Mouse (Mus musculus): ENCODE results near the gene Mansc4. TPM values are rescaled to one million over a fixed set of nuclear protein-coding genes. Genes with fewer than 3 reads are reported as not detected.

Gene Mansc4
- polyA plus RNA-seq, 1 experiment, result 0.13 TPM

GRCm38 (mm10) chr6:147091136-147092120 lies 4.6 kb upstream of the Mansc4 start, which contains the start of gene Klhl42:
Gene Klhl42 (plus strand): TSS chr6:147091379.
- TF ChIP-seq CEBPB (IDR thresholded peaks at IDR 0.05; ENCODE audit: low read depth) (no peak), FOSL1 (IDR thresholded peaks at IDR 0.05; ENCODE audit: insufficient read depth, low read length, poor library complexity, severe bottlenecking) (no peak), CTCF (IDR thresholded peaks at IDR 0.05; ENCODE audit: control insufficient read depth, insufficient read depth, insufficient read length) (no peak), MAX (IDR thresholded peaks at IDR 0.05) (no peak), USF1 (IDR thresholded peaks at IDR 0.05; ENCODE audit: low read depth) (no peak), MYOG (IDR thresholded peaks at IDR 0.05; ENCODE audit: control insufficient read depth, extremely low read depth, insufficient read length) (no peak), MYOD1 (IDR thresholded peaks at IDR 0.05; ENCODE audit: control insufficient read depth, insufficient read length, low read depth) (no peak)

GRCm38 (mm10) chr6:147090191-147090590 lies 3.4 kb upstream of the Mansc4 start:
- Histone ChIP-seq H3K27me3 (ENCODE audit: control insufficient read depth, insufficient read depth, insufficient read length) (no peaks in the 10 kb centered on the region), H3K36me3 (ENCODE audit: control insufficient read depth, insufficient read depth) (peaks cover 10% of the 10 kb centered on the region), H3K4me3 (ENCODE audit: insufficient read depth, poor library complexity, severe bottlenecking) (no peak overlapping the region), H3K79me3 (ENCODE audit: low read depth) (peaks cover 29% of the 10 kb centered on the region), H3ac (ENCODE audit: control insufficient read depth, insufficient read length, low read depth) (no peak overlapping the region), H3K79me2 (ENCODE audit: control insufficient read depth, insufficient read depth) (peaks cover 39% of the 10 kb centered on the region)
- TF ChIP-seq MYOG (IDR thresholded peaks at IDR 0.05; ENCODE audit: control insufficient read depth, extremely low read depth, insufficient read length) (no peak), USF1 (IDR thresholded peaks at IDR 0.05; ENCODE audit: low read depth) (no peak), CEBPB (IDR thresholded peaks at IDR 0.05; ENCODE audit: low read depth) (no peak), FOSL1 (IDR thresholded peaks at IDR 0.05; ENCODE audit: insufficient read depth, low read length, poor library complexity, severe bottlenecking) (no peak), MAX (IDR thresholded peaks at IDR 0.05) (no peak), CTCF (IDR thresholded peaks at IDR 0.05; ENCODE audit: control insufficient read depth, insufficient read depth, insufficient read length) (no peak), MYOD1 (IDR thresholded peaks at IDR 0.05; ENCODE audit: control insufficient read depth, insufficient read length, low read depth) (no peak)

More at GRCm38 (mm10) chr6:147091136-147092120, 4.6 kb upstream of the Mansc4 start, which contains the start of gene Klhl42:
- Histone ChIP-seq H3K79me3 (ENCODE audit: low read depth) (peaks cover 40% of the 10 kb centered on the region), H3ac (ENCODE audit: control insufficient read depth, insufficient read length, low read depth) (peak within 1 kb of the TSS; percentile 92), H3K27me3 (ENCODE audit: control insufficient read depth, insufficient read depth, insufficient read length) (no peaks in the 10 kb centered on the region), H3K79me2 (ENCODE audit: control insufficient read depth, insufficient read depth) (peaks cover 51% of the 10 kb centered on the region), H3K4me3 (ENCODE audit: insufficient read depth, poor library complexity, severe bottlenecking) (peak within 1 kb of the TSS; percentile 79), H3K36me3 (ENCODE audit: control insufficient read depth, insufficient read depth) (peaks cover 10% of the 10 kb centered on the region)

GRCm38 (mm10) chr6:147088517-147088916 lies 1.7 kb upstream of the Mansc4 start:
- H3K27me3 ChIP-seq (ENCODE audit: control insufficient read depth, insufficient read depth, insufficient read length), result no peaks in the 10 kb centered on the region
- TF ChIP-seq MYOG (IDR thresholded peaks at IDR 0.05; ENCODE audit: control insufficient read depth, extremely low read depth, insufficient read length), result no peak
- no peak for TF ChIP-seq CTCF (IDR thresholded peaks at IDR 0.05; ENCODE audit: control insufficient read depth, insufficient read depth, insufficient read length)
- no peak for TF ChIP-seq MYOD1 (IDR thresholded peaks at IDR 0.05; ENCODE audit: control insufficient read depth, insufficient read length, low read depth)
- no peak for TF ChIP-seq USF1 (IDR thresholded peaks at IDR 0.05; ENCODE audit: low read depth)
- TF ChIP-seq MAX (IDR thresholded peaks at IDR 0.05), result no peak
- TF ChIP-seq CEBPB (IDR thresholded peaks at IDR 0.05; ENCODE audit: low read depth), result no peak
- TF ChIP-seq FOSL1 (IDR thresholded peaks at IDR 0.05; ENCODE audit: insufficient read depth, low read length, poor library complexity, severe bottlenecking), result no peak
- H3ac ChIP-seq (ENCODE audit: control insufficient read depth, insufficient read length, low read depth), result no peak overlapping the region
- H3K4me3 ChIP-seq (ENCODE audit: insufficient read depth, poor library complexity, severe bottlenecking), result no peak overlapping the region
- H3K79me3 ChIP-seq (ENCODE audit: low read depth), result peaks cover 15% of the 10 kb centered on the region
- no peaks in the 10 kb centered on the region for H3K36me3 ChIP-seq (ENCODE audit: control insufficient read depth, insufficient read depth)
- peaks cover 23% of the 10 kb centered on the region for H3K79me2 ChIP-seq (ENCODE audit: control insufficient read depth, insufficient read depth)

GRCm38 (mm10) chr6:147087736-147088135 lies 904 bp upstream of the Mansc4 start:
- Histone ChIP-seq H3K79me3 (ENCODE audit: low read depth) (peaks cover 9% of the 10 kb centered on the region), H3ac (ENCODE audit: control insufficient read depth, insufficient read length, low read depth) (no peak overlapping the region), H3K36me3 (ENCODE audit: control insufficient read depth, insufficient read depth) (no peaks in the 10 kb centered on the region), H3K27me3 (ENCODE audit: control insufficient read depth, insufficient read depth, insufficient read length) (no peaks in the 10 kb centered on the region), H3K4me3 (ENCODE audit: insufficient read depth, poor library complexity, severe bottlenecking) (no peak overlapping the region), H3K79me2 (ENCODE audit: control insufficient read depth, insufficient read depth) (peaks cover 15% of the 10 kb centered on the region)
- TF ChIP-seq MAX (IDR thresholded peaks at IDR 0.05) (no peak), CTCF (IDR thresholded peaks at IDR 0.05; ENCODE audit: control insufficient read depth, insufficient read depth, insufficient read length) (no peak), MYOG (IDR thresholded peaks at IDR 0.05; ENCODE audit: control insufficient read depth, extremely low read depth, insufficient read length) (no peak), CEBPB (IDR thresholded peaks at IDR 0.05; ENCODE audit: low read depth) (no peak), MYOD1 (IDR thresholded peaks at IDR 0.05; ENCODE audit: control insufficient read depth, insufficient read length, low read depth) (no peak), FOSL1 (IDR thresholded peaks at IDR 0.05; ENCODE audit: insufficient read depth, low read length, poor library complexity, severe bottlenecking) (no peak), USF1 (IDR thresholded peaks at IDR 0.05; ENCODE audit: low read depth) (no peak)

- Histone ChIP-seq H3ac (ENCODE audit: control insufficient read depth, insufficient read length, low read depth) (no peak overlapping the region), H3K79me2 (ENCODE audit: control insufficient read depth, insufficient read depth) (no peaks in the 10 kb centered on the region), H3K79me3 (ENCODE audit: low read depth) (no peaks in the 10 kb centered on the region), H3K36me3 (ENCODE audit: control insufficient read depth, insufficient read depth) (no peaks in the 10 kb centered on the region), H3K4me3 (ENCODE audit: insufficient read depth, poor library complexity, severe bottlenecking) (no peak overlapping the region), H3K27me3 (ENCODE audit: control insufficient read depth, insufficient read depth, insufficient read length) (no peaks in the 10 kb centered on the region)
- TF ChIP-seq FOSL1 (IDR thresholded peaks at IDR 0.05; ENCODE audit: insufficient read depth, low read length, poor library complexity, severe bottlenecking), result no peak
- TF ChIP-seq MYOD1 (IDR thresholded peaks at IDR 0.05; ENCODE audit: control insufficient read depth, insufficient read length, low read depth), result no peak
- TF ChIP-seq USF1 (IDR thresholded peaks at IDR 0.05; ENCODE audit: low read depth), result no peak
- no peak for TF ChIP-seq CTCF (IDR thresholded peaks at IDR 0.05; ENCODE audit: control insufficient read depth, insufficient read depth, insufficient read length)
- no peak for TF ChIP-seq CEBPB (IDR thresholded peaks at IDR 0.05; ENCODE audit: low read depth)
- no peak for TF ChIP-seq MAX (IDR thresholded peaks at IDR 0.05)
- no peak for TF ChIP-seq MYOG (IDR thresholded peaks at IDR 0.05; ENCODE audit: control insufficient read depth, extremely low read depth, insufficient read length)
These were observed 1.3 kb downstream of the Mansc4 start for GRCm38 (mm10) chr6:147085398-147086040.

Measured in C2C12 (cell line).